Mouse (Mus musculus) intestine, postnatal 0 days (tissue): ENCODE measurements around the gene Gm28035. TPM values are rescaled to one million over a fixed set of nuclear protein-coding genes. Genes with fewer than 3 reads are reported as not detected.

Source experiments
- ATAC-seq: fragments of 200-750 bp; cut with Nextera tagmentation; 2 replicates; pipeline ENCODE4 v1.8.0; 2017; ENCODE audit warnings: mild to moderate bottlenecking, moderate TSS enrichment, moderate library complexity
- H3K27ac ChIP-seq: fragments of 300-500 bp; sonication (generic); 2 replicates; pipeline ENCODE4 v1.5.1; 2014; ENCODE audit warnings: mild to moderate bottlenecking, low read depth, low read length, moderate library complexity
- H3K27me3 ChIP-seq: fragments of 300-500 bp; sonication (generic); replicated peaks from 2 replicates; pipeline ENCODE4 v1.6.1; 2014; ENCODE audit warnings: low read length, mixed read lengths; ENCODE audit not compliant: control insufficient read depth, insufficient read depth
- H3K36me3 ChIP-seq: fragments of 300-500 bp; sonication (generic); 2 replicates; pipeline ENCODE4 v1.6.1; 2014; ENCODE audit warnings: mild to moderate bottlenecking, moderate library complexity; ENCODE audit not compliant: control insufficient read depth, insufficient read depth
- H3K4me1 ChIP-seq: fragments of 300-500 bp; sonication (generic); replicated peaks from 2 replicates; pipeline ENCODE4 v1.6.1; 2014; ENCODE audit warnings: antibody characterized with exemption, low read length, mixed read lengths; ENCODE audit not compliant: control insufficient read depth, insufficient read depth
- H3K4me2 ChIP-seq: fragments of 300-500 bp; sonication (generic); replicated peaks from 2 replicates; pipeline ENCODE4 v1.6.1; 2014; ENCODE audit warnings: low read depth, mild to moderate bottlenecking, moderate library complexity
- H3K4me3 ChIP-seq: fragments of 300-500 bp; sonication (generic); 2 replicates; pipeline ENCODE4 v1.5.1; 2014; ENCODE audit warnings: low read depth, low read length
- H3K9ac ChIP-seq: fragments of 300-500 bp; sonication (generic); 2 replicates; pipeline ENCODE4 v1.6.1; 2014; ENCODE audit warnings: mild to moderate bottlenecking, low read depth, low read length
- H3K9me3 ChIP-seq: fragments of 300-500 bp; sonication (generic); 2 replicates; pipeline ENCODE4 v1.6.1; 2016; ENCODE audit warnings: mixed run types; ENCODE audit not compliant: control insufficient read depth
- CTCF ChIP-seq: sonication (generic); IDR thresholded peaks from 2 replicates; pipeline ENCODE4 v1.5.1; 2016; ENCODE audit warnings: low read depth, mild to moderate bottlenecking, control low read depth, antibody characterized with exemption, moderate library complexity
- WGBS: fragments of 180-500 bp; shearing (Covaris S2); extraction: QIAGEN DNeasy Blood & Tissue Kit; methylation state at CpG from one replicate; pipeline ENCODE4 v1.1.7; 2014; 5-methylcytosine and 5-hydroxymethylcytosine counted together
- polyA plus RNA-seq: library from polyadenylated mRNA; unstranded; fragments of >200 nt; fragmentation: Nextera tagmentation; extraction: Ambion mirVana; gene quantifications from 2 replicates; pipeline ENCODE4 v1.2.1, GENCODE M21; 2015

The Gm28035 gene
- polyA plus RNA-seq, 1 experiment from 2014 or later, result 0.03 TPM

GRCm38 (mm10) chr2:30283193-30283592, 42.8 kb downstream of the Gm28035 start:
- TF ChIP-seq CTCF, result no peak
- Histone ChIP-seq H3K4me2 (no peak overlapping the region), H3K36me3 (0 out of 2 replicates have a peak, but pooled peaks cover 5% of the 10 kb centered on the region), H3K4me1 (peaks cover 7% of the 10 kb centered on the region; the same call in 1 of the 2 replicates), H3K27ac (peak overlapping the region; percentile 15; the same call in 1 of the 2 replicates), H3K9ac (no peak overlapping the region), H3K9me3 (no peaks in the 10 kb centered on the region), H3K27me3 (no peaks in the 10 kb centered on the region), H3K4me3 (no peak overlapping the region)
- 60% methylated on average over 2 of the region's 2 CpGs for WGBS
- no peak for ATAC-seq

- Histone ChIP-seq H3K4me2 (peak overlapping the region; percentile 93), H3K4me1 (peaks cover 7% of the 10 kb centered on the region; the same call in 1 of the 2 replicates), H3K27me3 (no peaks in the 10 kb centered on the region), H3K36me3 (0 out of 2 replicates have a peak, but pooled peaks cover 5% of the 10 kb centered on the region), H3K9me3 (no peaks in the 10 kb centered on the region), H3K27ac (no peak overlapping the region), H3K9ac (0 out of 2 replicates have a peak overlapping the region, but pooled peaks have one; percentile 70), H3K4me3 (peak overlapping the region; percentile 87)
- WGBS, result 87% methylated on average over 5 of the region's 5 CpGs
- no peak for TF ChIP-seq CTCF
- no peak for ATAC-seq
Observed at GRCm38 (mm10) chr2:30285004-30285403, 44.6 kb downstream of the Gm28035 start.

GRCm38 (mm10) chr2:30285416-30286181, 45.2 kb downstream of the Gm28035 start:
- no peaks in the 10 kb centered on the region for H3K9me3 ChIP-seq
- ATAC-seq, result peak; percentile 46
- no peaks in the 10 kb centered on the region for H3K27me3 ChIP-seq
- H3K27ac ChIP-seq, result no peak overlapping the region
- H3K9ac ChIP-seq, result peak overlapping the region; percentile 70
- H3K4me1 ChIP-seq, result peaks cover 7% of the 10 kb centered on the region; the same call in 1 of the 2 replicates
- WGBS, result 10% methylated on average over 38 of the region's 38 CpGs
- H3K36me3 ChIP-seq, result peaks cover 5% of the 10 kb centered on the region; the same call in 1 of the 2 replicates
- peak overlapping the region; percentile 93 for H3K4me2 ChIP-seq
- TF ChIP-seq CTCF, result 0 out of 2 replicates have a peak, but pooled peaks have one; percentile 1
- H3K4me3 ChIP-seq, result peak overlapping the region; percentile 87

DNA sequence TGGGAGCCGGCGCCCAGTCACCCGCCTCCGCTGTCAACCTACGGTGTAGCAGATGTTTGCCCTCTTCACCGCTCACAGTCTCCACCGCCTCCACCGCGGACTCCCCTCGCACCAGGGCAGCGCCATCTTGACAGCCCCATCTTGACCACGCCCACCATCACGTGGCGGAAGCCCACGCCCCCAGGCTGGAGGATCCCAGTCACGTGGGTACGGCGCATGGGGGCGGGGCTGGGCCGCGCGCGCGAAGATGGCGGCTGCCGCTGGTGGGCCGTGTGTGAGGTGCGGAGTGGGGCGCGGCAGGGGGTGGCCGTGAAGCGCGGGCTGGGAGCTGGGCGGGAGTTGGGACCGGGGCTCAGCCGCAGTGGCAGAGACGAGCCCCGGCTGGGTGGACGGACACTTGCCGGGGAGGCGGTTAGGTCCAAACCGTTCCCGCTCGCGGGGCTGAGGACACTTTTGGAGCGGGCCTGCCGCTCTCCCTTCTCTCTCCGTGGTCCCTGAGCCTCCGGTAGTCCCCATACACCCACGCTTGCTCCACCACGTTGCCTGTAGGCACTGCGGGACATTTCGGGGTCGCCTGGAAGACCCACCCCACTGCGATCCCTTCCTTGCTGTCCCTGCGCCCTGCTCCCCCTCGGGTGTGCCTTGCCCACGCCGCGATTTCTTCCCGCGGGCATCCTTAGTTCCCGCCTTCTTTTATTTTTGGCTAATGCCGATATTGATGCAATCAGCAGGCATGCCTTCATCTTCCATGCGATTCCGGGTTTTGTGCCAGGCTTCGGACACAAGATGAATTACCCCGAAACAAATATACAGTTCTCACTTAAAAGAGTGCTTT, 46.0 kb downstream of the Gm28035 start, which contains the start of the genes Dolk and Nup188:
Gene Dolk, minus strand, starts transcription at position 143 of the 835 bp plus-strand sequence.
Gene Nup188, plus strand, starts transcription at position 206 of the 835 bp plus-strand sequence.
- peaks cover 5% of the 10 kb centered on the region; the same call in 1 of the 2 replicates for H3K36me3 ChIP-seq
- ATAC-seq, result peak; percentile 89
- peak within 1 kb of the TSS; percentile 87 for H3K4me3 ChIP-seq
- peaks cover 7% of the 10 kb centered on the region; the same call in 1 of the 2 replicates for H3K4me1 ChIP-seq
- H3K27me3 ChIP-seq, result no peaks in the 10 kb centered on the region
- TF ChIP-seq CTCF, result 0 out of 2 replicates have a peak, but pooled peaks have one; percentile 2
- peak within 1 kb of the TSS; percentile 65 for H3K27ac ChIP-seq
- peak within 1 kb of the TSS; percentile 70 for H3K9ac ChIP-seq
- no peaks in the 10 kb centered on the region for H3K9me3 ChIP-seq
- WGBS, result under 1% methylated on average over 67 of the region's 68 CpGs
- H3K4me2 ChIP-seq, result peak within 1 kb of the TSS; percentile 93

- H3K9me3 ChIP-seq, result no peaks in the 10 kb centered on the region
- H3K4me1 ChIP-seq, result peaks cover 7% of the 10 kb centered on the region; the same call in 1 of the 2 replicates
- H3K27ac ChIP-seq, result 0 out of 2 replicates have a peak overlapping the region, but pooled peaks have one; percentile 42
- WGBS, result 0% methylated on average over 10 of the region's 10 CpGs
- peaks cover 5% of the 10 kb centered on the region; the same call in 1 of the 2 replicates for H3K36me3 ChIP-seq
- peak overlapping the region; percentile 70 for H3K9ac ChIP-seq
- H3K4me2 ChIP-seq, result peak overlapping the region; percentile 93
- H3K27me3 ChIP-seq, result no peaks in the 10 kb centered on the region
- no peak for ATAC-seq
- H3K4me3 ChIP-seq, result peak overlapping the region; percentile 87
- 0 out of 2 replicates have a peak, but pooled peaks have one; percentile 29 for TF ChIP-seq CTCF
Observed at GRCm38 (mm10) chr2:30287027-30287373, 46.6 kb downstream of the Gm28035 start.
